Mouse (Mus musculus) T-helper 17 cell (primary cell): Measurements from ENCODE around the gene Pter.

Source experiments
- in situ Hi-C, 2 experiments: fragments of 300-600 bp; cut with MboI, MseI; formaldehyde crosslinking; loops; 1 replicate in 1 of 2; 2 replicates in 1 of 2; pipeline ENCODE4 v1.15.1; 2025; ENCODE audit warnings: high pct_unique_total_duplicates in 2 of 2

The Pter gene

DNA sequence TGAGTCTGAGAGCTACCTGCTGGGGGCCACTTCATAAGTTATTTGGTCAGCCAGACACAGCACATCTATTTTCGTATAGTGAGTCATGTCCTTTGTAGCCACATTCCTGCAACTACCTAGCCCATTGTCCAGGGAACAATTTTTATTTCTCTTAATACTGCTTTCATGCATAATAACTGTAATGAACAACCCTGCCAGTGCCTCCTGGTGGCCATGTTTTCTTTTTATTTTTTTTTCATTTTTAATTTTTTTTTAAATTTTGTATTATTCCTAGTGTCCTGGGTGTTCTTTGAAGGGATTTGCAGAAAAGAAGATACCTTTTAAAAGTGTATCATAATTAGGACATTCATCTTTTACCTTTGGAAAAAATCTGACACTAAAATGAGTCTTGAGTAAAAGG, 84.6 kb downstream of the Pter start:
- in situ Hi-C loops = loop anchor here in 1 of 2 experiments (5.0 kb wide), 1 partner anchor 301 kb away; no protein-coding TSS in a partner anchor

DNA sequence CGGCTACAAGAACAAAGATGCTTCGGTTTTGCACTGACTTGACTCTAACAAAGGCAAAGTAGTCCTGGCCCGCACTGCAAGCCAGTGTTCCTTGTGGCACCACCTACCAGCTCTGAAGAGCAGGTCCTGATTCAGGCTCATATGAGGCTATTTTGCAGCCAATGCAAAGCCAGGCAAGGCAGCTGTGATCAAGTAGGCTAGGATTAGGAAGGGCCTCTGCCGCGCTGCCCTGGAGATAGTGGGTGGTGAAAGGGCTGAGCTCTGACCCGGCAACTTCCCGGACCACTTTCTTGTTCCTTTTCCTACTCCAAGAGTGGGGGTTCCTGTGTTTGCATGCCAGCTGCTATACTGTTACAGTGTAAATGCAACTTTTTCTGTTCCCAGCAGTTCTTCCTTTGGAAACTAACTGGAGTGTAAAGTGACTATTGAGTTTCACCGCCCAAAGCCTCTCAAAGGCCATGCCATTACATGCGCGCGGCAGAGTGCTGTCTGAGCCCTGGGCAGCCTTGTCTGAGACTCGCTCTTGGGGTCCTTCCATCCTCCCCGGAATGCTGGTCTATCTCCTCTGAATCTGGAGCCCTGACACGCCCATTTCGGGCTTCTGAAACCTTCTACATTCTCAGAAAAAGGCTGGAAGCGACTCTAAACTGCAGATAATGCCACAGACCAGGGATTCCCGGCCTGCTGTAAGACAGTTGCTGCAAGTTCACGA, 85.6 kb downstream of the Pter start:
- in situ Hi-C loops = loop anchor here in 1 of 2 experiments (5.0 kb wide), 1 partner anchor 302 kb away; no protein-coding TSS in a partner anchor

DNA sequence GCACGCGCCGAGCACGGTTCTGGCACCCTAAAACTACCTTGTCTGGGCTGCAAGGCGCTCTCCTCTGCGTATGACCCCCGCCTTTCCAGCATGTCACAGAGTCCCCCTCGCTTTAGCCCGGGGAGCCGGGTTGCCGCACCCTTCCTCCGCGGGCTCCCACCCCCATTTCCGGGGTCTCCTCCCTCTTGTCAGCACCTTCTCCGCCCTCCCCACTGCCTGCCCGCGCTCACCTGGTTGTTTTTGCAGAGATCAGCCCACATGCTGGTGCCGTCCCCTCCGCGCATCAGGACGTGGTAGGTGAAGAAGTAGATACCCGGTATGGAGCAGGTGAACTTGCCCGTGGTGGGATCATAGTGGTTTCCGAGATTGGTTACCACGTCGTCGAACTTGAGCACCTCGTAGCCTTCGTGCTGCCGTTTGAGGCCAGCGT, 86.2 kb downstream of the Pter start:
- in situ Hi-C loops = loop anchor here in 1 of 2 experiments (5.0 kb wide), 1 partner anchor 232 kb away; no protein-coding TSS in a partner anchor

DNA sequence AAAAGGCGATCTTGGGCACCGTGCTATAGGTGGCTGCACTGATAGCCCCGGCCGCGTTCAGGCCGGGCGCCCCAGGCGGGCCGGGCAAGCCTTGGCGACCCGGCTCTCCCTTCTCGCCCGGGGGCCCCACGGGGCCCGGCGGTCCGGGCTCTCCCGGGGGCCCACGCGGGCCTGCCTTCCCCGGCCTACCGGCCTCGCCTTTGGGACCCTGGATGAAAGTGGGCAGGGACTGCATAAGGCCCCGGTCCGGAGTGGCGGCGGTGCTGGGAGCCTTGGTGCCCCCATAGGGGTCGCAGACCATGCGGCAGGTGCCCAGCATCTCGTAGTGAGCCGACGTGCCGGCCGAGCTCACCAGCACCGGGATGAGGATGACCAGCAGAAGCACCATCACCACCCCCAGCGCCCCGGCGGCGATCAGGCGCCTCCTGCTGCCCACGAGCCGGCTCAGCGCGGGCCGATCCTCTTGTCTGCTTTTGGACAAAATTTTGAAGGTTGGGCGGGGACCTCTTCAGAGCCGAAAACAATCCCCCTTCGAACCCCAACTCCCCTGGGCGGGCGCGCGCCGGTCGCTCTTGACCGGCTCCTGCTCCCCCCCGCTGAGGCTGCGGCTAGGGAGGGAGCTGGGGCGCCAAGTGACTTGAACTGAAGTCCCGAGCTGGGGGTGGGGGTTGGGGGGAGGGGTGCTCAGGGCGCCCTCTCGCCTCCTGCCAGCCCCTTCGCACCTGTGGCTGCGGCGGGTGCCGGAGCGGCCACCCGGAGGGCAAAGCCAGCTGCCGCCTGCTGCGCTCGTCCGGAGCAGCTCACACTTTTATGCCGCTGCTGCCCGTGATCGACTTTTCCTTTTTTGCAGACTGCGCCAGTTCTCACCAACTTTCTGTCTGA, 86.9 kb downstream of the Pter start:
- in situ Hi-C loops = loop anchor here in 1 of 2 experiments (5.0 kb wide), 1 partner anchor 232 kb away; no protein-coding TSS in a partner anchor

DNA sequence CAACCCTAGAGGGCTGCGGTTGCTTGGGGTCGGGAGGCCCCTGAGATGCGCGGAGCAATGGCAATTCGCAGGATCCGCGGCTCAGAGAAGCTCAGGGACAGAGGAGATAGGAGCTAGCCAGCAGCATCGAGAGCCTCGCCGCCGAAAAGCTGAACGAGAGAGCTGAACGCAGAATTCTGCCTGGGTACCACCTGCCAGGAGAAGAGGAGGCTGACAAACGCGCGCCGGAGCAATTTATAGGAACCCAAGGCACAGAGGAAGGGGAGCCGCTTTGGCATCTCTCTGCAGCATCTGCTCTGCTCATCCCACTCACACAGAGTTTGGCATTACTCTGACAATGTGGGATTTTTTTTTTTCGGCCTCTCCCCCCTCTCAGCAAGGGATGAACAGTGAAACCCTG, 87.6 kb downstream of the Pter start, which contains the start of gene C1ql3:
Gene C1ql3 (minus strand): TSS at position 335 of the 400 bp plus-strand sequence.
- in situ Hi-C loops = loop anchor here in 1 of 2 experiments (5.0 kb wide), 1 partner anchor 231 kb away; no protein-coding TSS in a partner anchor

DNA sequence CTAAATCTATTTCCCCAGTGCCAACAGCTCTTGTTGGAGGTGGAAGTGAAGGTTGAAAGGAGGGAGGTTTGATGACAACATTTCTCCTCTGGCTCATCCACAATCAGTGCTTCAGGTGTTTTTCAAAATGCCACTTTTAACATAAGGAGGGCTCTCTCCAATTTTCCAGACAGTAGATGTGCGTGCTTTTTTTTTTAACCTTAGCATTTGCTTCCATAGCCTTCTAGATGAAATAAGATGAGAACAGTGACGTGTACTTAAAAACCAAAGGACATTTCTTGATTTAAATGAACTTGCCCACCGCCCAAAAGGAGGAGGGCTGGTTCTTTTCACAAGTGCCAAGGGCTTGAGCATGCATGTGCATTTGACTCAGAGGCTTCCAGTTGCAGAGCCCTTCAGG, 88.1 kb downstream of the Pter start:
- in situ Hi-C loops = loop anchor here in 1 of 2 experiments (5.0 kb wide), 1 partner anchor 230 kb away; no protein-coding TSS in a partner anchor

DNA sequence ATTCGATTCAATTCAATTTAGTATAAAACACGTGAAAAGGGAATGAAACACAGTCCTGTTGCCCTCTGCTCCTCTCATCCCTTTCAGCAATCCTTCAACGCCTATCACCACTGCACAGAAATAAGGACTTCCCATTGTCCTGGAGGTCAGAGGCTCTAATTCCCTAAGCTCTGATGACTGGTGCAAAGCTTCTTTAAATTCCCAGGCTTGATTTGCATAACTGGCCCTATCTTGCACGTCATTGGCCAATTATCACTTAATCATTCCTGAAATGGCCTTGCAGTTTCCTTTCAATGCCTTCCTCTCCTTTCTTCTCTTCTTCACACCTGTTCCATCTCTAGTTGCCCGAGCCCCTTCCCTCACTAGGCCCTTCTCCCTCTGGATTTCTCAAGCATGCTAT, 94.5 kb downstream of the Pter start:
- in situ Hi-C loops = no loop called here

DNA sequence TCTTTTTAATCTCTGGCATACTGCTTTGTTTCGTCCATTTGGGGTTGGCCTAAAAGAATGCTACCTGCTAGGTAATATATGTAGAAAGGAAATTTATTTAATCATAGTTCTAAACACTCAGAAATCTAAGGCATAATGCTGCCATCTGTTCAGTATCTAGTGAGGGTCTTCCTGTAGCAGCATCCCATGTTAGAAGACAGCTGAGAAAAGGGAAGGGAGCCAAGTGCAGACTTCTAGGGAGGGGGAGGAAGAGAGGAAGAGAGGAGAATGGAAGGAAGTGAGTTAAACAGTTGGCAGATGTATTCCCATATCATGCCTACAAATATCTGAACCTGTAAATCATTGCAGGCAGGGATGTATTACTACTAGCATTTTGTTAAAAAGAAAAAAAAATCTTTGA, 95.0 kb downstream of the Pter start:
- in situ Hi-C loops = no loop called here

DNA sequence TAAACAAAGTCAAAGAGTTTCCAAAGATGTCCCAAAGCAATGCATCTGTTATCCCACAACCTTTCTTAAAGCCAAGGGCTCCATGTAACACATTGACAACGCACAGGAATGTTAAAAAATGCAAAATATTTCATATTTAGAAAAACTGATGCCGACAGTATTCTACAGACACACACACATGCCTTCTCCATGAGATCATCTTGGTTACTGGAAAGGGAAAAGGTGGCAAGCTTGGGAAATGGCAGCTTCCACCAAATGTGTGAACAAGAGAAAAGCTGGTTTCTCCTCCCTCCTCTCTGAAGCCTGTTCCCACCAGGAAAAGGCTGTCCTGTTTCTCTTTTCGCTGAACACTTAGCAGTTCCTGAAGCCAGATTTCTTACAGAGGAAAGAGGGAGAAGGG, 114.9 kb downstream of the Pter start:
- in situ Hi-C loops = no loop called here

DNA sequence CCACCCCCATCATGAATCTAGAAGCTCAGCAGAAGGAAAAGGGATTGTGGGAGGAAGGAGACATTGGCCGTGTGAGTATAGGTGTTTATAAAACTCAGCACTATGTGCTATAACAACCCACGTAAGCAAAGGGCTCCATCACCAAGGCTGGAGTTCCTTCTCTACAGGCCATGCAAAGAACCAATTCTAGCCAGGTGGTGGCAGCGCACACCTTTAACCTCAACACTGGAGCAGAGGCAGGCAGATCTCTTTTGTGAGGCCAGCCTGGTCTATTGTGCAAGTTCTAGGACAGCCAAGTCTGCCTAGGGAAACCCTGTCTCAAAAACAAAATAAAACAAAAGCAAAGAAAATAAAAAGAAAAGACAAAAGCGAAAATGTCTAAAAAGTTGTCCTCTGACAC, 115.9 kb downstream of the Pter start:
- in situ Hi-C loops = no loop called here

DNA sequence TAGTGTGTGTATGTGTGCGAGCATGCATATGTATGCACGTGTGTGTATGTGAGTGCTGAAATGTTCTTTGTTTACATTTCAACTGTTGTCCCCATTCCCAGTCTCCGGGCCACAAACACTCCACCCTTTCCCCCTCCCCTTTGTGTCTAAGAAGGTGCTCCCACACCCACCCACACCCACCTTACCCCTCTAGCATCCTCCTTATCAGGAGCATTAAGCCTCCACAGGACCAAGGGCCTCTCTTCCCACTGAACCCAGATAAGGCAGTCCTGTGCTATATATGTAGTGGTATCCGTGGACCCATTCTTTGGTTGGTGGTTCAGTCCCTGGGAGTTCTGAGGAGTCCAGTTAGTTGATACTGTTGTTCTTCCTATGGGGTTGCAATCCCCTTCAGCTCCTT, 120.7 kb downstream of the Pter start:
- in situ Hi-C loops = no loop called here

DNA sequence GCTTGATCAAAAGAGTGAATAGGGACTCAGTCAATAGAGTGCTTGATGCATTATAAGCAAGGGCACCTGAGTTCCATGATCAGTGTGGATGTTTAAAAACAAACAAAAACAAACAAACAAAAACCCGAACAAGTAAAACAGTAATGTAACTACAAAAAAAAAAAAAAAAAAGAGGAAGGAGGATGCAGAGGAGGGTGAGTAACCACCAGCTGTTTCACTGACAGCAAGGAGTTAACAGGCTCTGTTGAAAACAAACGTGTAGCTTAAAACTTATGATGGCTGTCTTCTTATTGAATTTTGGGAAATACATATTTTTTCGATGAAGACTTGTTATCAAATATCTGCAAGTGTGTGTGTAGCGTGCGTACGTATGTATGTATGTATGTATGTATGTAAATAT, 124.8 kb downstream of the Pter start:
- in situ Hi-C loops = no loop called here
